ENCODE assay signal across 20 mouse cellular contexts in the genomic region with DNA sequence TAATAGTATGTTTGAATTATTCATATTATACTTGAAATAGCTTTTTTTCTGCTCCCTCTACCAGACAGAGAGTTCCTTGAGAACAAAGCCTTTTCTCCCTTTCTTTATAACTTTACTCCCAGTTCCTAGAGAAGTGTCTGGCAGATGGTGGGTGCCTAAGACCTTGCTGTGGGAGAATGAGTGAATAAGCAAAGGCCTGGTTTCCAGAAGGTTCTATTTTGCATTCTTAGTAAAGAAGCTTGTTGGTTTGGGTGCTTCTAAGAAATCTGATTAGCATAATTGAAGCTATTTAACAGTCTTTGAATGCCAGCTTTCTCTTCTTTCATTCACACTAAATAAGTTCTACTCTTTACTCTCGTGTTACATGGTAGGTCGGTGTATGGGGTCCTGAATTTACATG.
DNase-seq lines count a peak whose midpoint lies in the region; ATAC-seq and TF ChIP-seq lines count a peak whose summit lies in the region.
"Had no signal": no experiment of that assay in that cellular context is flagged by ENCODE, and none has a peak within 500 bp of the region (broad histone marks: within the 10 kb centered on the region; RNA-seq: fewer than 3 reads in every experiment).

No protein-coding gene starts in this region.

- H3K27me3 ChIP-seq in forebrain, embryonic 12.5 days: no peaks in the 10 kb centered on the region
- no peaks in the 10 kb centered on the region for H3K27me3 ChIP-seq in forebrain, embryonic 10.5 days (ENCODE audit: poor library complexity, severe bottlenecking)
- H3K27me3 ChIP-seq in forebrain, embryonic 15.5 days: no peaks in the 10 kb centered on the region
- H3K27me3 ChIP-seq: embryonic facial prominence, embryonic 12.5 days; embryonic facial prominence, embryonic 15.5 days; hindbrain, embryonic 12.5 days; hindbrain, embryonic 15.5 days had no signal

- H3K36me3 ChIP-seq in forebrain, embryonic 12.5 days (replicated peaks): no peaks in the 10 kb centered on the region
- no peaks in the 10 kb centered on the region for H3K36me3 ChIP-seq in forebrain, embryonic 10.5 days (replicated peaks)
- H3K36me3 ChIP-seq in forebrain, embryonic 15.5 days: no peaks in the 10 kb centered on the region
- H3K36me3 ChIP-seq: embryonic facial prominence, embryonic 12.5 days; embryonic facial prominence, embryonic 15.5 days; hindbrain, embryonic 12.5 days; hindbrain, embryonic 15.5 days had no signal

- no peaks in the 10 kb centered on the region for H3K4me1 ChIP-seq in forebrain, embryonic 12.5 days
- H3K4me1 ChIP-seq in forebrain, embryonic 10.5 days: peaks cover 4% of the 10 kb centered on the region; the same call in 1 of the 2 replicates
- 0 out of 2 replicates have a peak, but pooled peaks cover 4% of the 10 kb centered on the region for H3K4me1 ChIP-seq in forebrain, embryonic 15.5 days
- H3K4me1 ChIP-seq in lung, adult 2 months (ENCODE audit: control insufficient read depth, insufficient read depth, low read length): no peaks in the 10 kb centered on the region
- H3K4me1 ChIP-seq: embryonic facial prominence, embryonic 12.5 days; embryonic facial prominence, embryonic 15.5 days; hindbrain, embryonic 12.5 days; hindbrain, embryonic 15.5 days had no signal

- H3K9me3 ChIP-seq in forebrain, embryonic 12.5 days: no peaks in the 10 kb centered on the region
- H3K9me3 ChIP-seq in forebrain, embryonic 10.5 days: no peaks in the 10 kb centered on the region
- no peaks in the 10 kb centered on the region for H3K9me3 ChIP-seq in forebrain, embryonic 15.5 days
- H3K9me3 ChIP-seq: embryonic facial prominence, embryonic 12.5 days; embryonic facial prominence, embryonic 15.5 days; hindbrain, embryonic 12.5 days; hindbrain, embryonic 15.5 days had no signal

- H3K9ac ChIP-seq in forebrain, embryonic 12.5 days: no peak overlapping the region
- no peak overlapping the region for H3K9ac ChIP-seq in forebrain, embryonic 15.5 days (replicated peaks)
- H3K9ac ChIP-seq: embryonic facial prominence, embryonic 12.5 days; embryonic facial prominence, embryonic 15.5 days; hindbrain, embryonic 12.5 days; hindbrain, embryonic 15.5 days had no signal

- no peak for TF ChIP-seq POLR2A in brain, embryonic 14.5 days (IDR thresholded peaks at IDR 0.05; ENCODE audit: borderline replicate concordance, extremely low read depth, insufficient read depth, insufficient read length, poor library complexity, severe bottlenecking)
- TF ChIP-seq POLR2A in lung, adult 2 months (IDR thresholded peaks at IDR 0.05; ENCODE audit: borderline replicate concordance, extremely low read depth, low read depth, low read length): no peak

- ATAC-seq in forebrain, embryonic 12.5 days (ENCODE audit: low FRiP score): peak; percentile 44; the same call in 1 of the 2 replicates
- peak; percentile 60 for ATAC-seq in forebrain, embryonic 15.5 days (replicated peaks)
- ATAC-seq: intestine, postnatal 0 days had no signal

- no peak for DNase-seq in forebrain, embryonic 10.5 days (ENCODE audit: extremely low spot score, low spot score)
- DNase-seq in brain, embryonic 14.5 days (ENCODE audit: low read depth): peak; percentile 68
- DNase-seq in gastrocnemius, postnatal 36 days: no peak
- no peak for DNase-seq in lung, adult 2 months
- DNase-seq in layer of hippocampus, adult 8-10 months (ENCODE audit: low spot score in 2 of 2): no peak
- DNase-seq: adrenal gland, adult 2 months; adrenal gland, postnatal 14 days; cerebellum, adult 18-20 months; cerebellum, adult 9-11 months; cerebellum, postnatal 25 days; gastrocnemius, postnatal 10 days; heart, adult 11 months had no signal

- H3K4me2 ChIP-seq in forebrain, embryonic 12.5 days: no peak overlapping the region
- no peak overlapping the region for H3K4me2 ChIP-seq in forebrain, embryonic 15.5 days (replicated peaks)
- H3K4me2 ChIP-seq: embryonic facial prominence, embryonic 12.5 days; embryonic facial prominence, embryonic 15.5 days; heart, embryonic 11.5 days; hindbrain, embryonic 12.5 days; hindbrain, embryonic 15.5 days had no signal

- WGBS in forebrain, embryonic 12.5 days: 34% methylated on average over 2 of the region's 2 CpGs
- 72% methylated on average over 2 of the region's 2 CpGs for WGBS in forebrain, embryonic 10.5 days
- WGBS in forebrain, embryonic 15.5 days: 14% methylated on average over 2 of the region's 2 CpGs
- 80% methylated on average over 2 of the region's 2 CpGs for whole genome bisulfite sequencing in lung, adult 2 months

- intact Hi-C loops in gastrocnemius, postnatal 36 days (cut with DNase I): no loop called here

- no peak overlapping the region for H3K27ac ChIP-seq in forebrain, embryonic 12.5 days
- no peak overlapping the region for H3K27ac ChIP-seq in forebrain, embryonic 10.5 days
- H3K27ac ChIP-seq in forebrain, embryonic 15.5 days (replicated peaks): no peak overlapping the region
- H3K27ac ChIP-seq: embryonic facial prominence, embryonic 12.5 days; embryonic facial prominence, embryonic 15.5 days; hindbrain, embryonic 12.5 days; hindbrain, embryonic 15.5 days had no signal

- TF ChIP-seq CTCF in brain, embryonic 14.5 days (IDR thresholded peaks at IDR 0.05; ENCODE audit: borderline replicate concordance, extremely low read depth, insufficient read depth, insufficient read length): no peak
- no peak for TF ChIP-seq CTCF in lung, adult 2 months (IDR thresholded peaks at IDR 0.05; ENCODE audit: insufficient read depth, low read length)

- no peak overlapping the region for H3K4me3 ChIP-seq in forebrain, embryonic 12.5 days (replicated peaks)
- no peak overlapping the region for H3K4me3 ChIP-seq in forebrain, embryonic 10.5 days
- no peak overlapping the region for H3K4me3 ChIP-seq in forebrain, embryonic 15.5 days
- H3K4me3 ChIP-seq in lung, adult 2 months (replicated peaks; ENCODE audit: extremely low read depth, low read depth, low read length): no peak overlapping the region
- H3K4me3 ChIP-seq: embryonic facial prominence, embryonic 12.5 days; embryonic facial prominence, embryonic 15.5 days; hindbrain, embryonic 12.5 days; hindbrain, embryonic 15.5 days had no signal
